Mouse (Mus musculus) cerebellum, adult 8-10 months (tissue): ENCODE results near the gene D5Ertd579e.

Source experiments
- DNase-seq: peaks from one replicate; pipeline ENCODE4 v3.0.0; 2022

D5Ertd579e gene

DNA sequence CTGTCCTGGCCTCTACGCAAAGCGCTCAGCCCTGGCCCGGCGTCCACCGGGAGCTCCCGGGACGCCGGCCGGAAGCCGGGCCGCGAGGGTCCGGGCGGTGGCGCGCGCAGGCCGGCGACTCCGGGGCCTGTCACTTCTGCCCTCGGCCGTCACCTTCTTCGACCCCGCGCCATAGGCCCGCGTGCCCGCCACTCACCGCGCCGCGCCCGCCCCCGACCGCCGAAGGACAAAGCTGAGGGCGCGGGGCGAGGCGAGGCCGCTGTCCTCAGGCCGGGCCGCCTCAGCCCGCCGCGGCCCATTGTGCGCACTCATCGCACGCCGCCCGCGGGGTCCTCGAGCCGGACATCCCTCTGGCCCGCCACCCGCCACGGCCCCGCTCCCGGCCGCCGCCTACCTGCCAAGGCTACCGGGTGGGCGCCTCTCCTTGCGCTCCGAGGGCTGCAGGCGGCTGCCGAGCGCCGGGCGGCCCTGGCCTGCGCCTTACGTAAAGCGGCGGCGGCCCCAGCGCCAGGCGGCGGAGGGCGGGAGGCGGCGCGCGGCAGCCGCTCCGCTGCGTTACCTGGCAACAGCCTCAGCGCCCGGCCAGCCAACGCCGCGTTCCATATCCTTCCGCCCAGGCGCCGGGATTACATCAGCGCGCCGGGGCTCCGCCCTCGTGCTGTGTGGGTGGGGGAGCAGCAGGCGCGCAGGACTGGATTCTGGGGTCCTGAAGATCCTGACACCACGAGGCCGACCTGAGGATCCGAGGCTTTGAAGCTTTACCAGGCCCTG lies at the start of gene D5Ertd579e:
TSS of gene D5Ertd579e (minus strand) at position 564 of the 771 bp plus-strand sequence.
- DNase-seq, result peak; percentile 95

DNA sequence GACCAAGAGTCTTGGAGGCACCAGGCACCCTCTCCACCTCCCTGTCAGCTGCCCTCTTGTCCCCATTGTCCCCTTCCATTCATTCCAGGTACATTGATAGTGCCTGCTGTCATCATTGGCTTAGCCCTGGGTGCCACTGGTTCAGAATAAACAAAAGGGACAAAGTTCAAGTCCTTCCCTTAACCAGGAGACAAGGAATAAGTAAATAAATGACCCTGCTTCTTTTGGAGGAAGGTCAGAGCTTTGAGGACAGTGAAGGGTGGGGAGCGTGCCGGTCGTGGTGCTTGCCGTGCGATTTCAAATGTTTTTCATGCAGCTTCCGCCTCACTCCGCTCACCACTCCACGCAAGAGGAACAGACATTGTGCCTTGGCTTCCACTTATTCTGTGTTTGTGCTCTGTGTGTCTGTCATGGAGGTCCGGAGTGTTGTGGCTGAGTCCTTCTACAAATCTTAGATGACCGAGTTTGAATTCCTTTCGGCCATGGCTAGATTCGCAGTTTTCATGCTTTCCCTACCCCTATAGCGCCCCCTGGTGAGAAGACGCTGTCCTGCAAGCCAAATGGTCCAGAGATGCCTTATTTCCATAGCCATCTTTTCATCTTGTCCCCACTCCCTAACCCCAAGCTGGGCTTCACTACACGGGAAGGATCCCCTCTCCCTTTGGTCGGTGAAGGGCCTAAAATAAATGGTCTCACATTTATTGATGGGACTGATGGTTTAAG lies 46.5 kb upstream of the D5Ertd579e start:
- DNase-seq, result peak; percentile 89

DNA sequence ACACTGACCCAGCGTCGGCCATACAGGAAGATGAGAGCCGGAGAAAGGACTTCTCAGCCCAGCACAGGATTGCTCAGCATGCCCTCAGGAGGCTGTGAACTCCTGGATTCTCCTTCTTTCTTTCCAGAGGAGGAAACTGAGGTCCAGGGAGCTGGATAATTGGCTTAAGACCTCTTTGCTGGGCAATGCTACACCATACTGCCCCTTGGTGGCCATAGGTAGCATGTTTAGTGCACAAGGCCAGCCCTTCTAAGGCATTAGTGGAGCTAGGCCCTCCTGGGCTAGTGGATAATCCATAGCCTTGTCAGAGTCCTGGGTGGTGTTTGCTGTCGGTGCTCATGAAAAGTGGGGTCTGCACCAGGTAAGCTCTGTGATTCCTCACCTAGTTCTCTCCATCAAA lies 44.0 kb upstream of the D5Ertd579e start:
- DNase-seq, result peak; percentile 68

DNA sequence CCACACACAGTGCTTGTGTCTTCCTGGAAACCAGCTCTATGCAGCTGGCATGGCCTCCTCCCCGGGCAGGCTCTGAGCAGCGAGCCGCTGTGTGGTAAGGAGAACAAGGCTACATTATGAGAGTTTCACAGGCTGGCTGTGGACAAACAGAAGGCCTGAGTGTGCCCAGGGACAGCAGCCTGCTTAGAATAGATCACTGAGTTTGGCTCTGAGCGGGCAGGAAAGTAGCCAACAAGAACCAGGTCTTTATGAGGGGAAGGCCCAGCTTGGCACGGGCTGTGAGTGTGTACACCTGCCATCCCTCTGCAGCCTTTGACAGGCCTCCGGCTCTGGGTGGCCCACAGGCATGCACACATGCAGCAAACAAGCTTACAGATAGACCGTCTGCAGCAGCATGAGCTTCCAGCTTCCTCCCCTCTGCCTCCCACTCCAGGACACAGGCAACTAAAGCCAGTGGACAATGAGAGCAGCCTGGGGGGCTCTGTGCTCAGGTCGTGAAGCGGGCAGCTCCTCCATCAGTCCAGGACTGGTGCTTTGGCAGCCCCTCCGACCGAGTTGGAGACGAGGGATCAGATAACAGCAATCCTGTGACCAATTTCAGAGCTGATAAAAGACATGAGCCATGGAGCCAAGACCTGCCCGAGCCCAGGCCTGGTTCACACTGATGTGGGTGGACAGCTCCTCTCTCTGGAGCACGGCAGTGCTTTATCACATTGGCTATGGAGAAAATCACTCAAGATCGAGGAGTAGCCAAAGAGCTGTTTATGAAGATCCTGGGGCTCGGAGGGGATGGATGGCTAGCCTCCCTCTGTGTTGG lies 43.2 kb upstream of the D5Ertd579e start:
- DNase-seq, result peak; percentile 88

DNA sequence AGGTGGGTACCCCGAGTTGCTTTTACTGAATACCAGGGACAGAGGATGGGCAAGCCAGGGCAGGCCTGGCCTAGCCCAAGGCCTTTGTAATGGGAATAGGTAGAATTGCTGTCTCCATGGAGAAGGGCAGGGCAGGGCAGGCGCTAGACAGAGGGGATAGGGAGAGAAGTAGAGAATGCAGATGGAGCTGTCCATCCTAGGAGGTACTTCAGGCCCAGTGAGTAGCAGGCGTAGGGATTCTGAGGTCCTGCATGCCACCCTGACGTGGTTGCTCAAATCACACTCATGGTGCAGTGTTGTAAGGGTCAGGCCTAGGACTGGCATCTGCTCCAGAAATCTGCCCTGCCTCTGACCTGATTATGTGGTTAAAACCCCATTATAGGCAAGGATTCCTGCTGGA lies 41.9 kb upstream of the D5Ertd579e start:
- DNase-seq, result no peak

DNA sequence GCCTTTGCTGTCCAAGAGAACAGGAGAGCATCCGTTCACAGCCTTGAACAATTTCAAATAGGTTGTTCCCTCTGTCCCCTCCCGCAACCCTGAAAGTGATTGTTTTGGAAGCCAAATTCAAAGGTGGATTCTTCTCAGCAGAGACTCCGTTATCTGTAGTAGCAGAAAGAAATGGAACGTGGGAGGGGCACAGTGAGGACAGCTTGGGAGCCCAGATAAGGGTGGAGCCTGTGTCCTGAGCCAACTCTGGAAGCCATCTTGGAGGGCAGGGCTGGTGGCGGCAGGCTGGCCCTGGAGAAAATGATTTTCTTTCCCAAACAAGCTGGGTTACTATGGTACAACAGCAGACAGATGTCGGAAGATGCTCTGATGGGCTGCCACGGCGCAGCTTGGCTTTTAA lies 40.2 kb upstream of the D5Ertd579e start:
- DNase-seq, result no peak

DNA sequence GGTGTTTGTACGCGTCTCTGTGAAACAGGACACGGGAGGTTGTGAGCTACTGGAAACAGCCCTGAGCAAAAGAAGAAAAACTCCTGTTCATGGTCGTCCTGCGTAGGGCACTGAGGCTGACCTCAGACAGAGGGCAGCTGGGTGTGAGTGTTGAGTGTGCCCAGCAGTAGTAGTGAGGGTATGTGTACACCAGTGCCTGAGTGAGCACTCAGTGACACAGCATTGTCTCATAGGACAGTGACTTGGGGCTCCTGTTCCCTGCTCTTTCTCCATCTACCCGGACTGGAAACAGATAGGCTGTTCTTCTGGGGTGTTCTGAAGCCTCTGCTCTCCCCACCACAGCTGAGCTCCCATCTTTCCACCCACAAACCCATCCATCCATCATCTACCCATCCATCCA lies 39.3 kb upstream of the D5Ertd579e start:
- no peak for DNase-seq

DNA sequence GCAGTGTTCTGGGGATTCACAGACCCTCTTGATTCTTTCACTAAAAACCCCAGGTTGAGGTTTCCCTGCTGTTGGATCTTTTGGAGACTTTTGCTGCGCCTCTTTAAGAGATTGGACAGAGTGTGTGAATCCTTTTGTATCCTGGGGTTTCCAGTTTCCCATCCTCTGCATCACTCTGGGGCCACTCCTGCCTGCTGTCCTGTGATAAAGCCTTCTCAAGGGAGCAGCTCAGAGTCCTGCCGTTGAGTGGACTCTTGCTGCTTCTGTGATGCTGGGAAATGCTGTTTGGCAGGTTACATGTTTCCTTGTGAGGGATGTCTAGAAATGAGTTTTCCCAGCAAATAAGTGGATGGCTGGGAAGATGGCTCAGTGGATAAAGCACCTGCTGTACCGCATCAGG lies 37.6 kb upstream of the D5Ertd579e start:
- DNase-seq, result no peak

DNA sequence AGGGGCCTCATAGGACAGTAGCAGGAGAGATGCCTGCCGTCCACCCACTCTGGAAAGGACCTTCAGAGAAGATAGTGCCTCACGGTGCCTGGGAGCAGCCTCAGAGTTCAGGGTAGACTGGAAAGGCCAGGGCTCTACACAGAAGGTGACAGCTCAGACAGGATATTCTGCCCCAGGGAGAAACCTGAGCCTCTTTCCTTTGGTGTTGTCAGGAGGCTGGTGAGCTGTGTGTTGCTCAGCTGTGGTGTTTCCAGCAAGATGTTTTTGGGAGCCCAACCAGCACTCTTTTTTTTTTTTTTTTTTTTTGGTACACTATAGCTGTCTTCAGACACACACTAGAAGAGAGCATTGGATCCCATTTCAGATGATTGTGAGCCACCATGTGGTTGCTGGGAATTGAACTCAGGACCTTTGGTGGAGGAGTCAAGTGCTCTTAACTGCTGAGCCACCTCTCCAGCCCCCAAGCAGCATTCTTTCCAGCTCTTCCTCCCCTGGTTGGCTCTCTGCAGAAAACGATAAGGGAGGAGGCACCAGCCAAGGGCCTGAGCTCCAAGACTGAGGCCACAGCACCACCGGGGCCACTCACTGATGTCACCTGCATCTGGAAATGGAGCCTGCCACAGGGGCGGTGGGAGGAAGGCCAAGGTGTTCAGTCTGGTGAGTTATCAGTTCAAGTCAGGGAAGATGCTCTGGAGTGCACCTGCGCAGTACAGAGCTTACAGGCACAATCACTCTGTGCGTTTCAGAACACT lies 36.3 kb upstream of the D5Ertd579e start:
- DNase-seq, result no peak

DNA sequence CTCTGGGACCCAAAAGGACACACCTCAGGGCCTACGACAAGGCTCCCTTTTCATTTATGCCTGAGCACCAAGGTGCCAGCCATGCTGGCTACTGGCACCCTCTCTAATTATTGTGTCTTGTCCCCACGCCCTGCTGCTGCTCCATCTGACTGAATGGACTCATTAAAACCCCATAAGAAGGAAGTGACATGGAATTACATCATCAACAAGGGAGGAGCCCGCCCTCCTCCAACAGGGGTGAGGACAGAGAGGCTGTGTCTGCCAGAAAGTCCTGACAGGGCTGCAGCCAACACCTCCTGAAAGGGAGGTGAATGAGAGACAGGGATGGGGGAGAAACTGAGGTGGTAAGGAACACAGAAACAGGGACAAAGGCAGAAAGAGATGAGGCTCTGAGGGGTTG lies 34.9 kb upstream of the D5Ertd579e start:
- no peak for DNase-seq

DNA sequence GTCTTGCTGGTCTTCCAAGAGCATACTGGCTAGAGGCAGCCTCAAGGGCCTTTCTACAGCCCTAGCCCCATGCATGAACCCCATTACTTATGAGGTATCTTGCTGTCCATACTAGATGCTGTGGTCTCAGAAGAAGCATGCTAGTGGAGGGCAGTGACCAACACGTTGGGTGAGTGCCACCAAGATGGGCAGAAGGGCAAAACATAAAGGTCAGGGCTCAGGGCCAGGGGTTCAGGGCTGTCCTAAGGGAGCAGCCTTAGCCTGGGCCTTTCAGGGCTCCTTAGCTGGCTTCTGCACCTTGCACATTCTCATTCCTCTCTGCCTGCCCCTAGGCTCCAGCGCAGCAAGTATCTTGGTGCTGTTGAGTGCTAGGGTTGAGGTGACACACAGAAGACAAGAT lies 34.1 kb upstream of the D5Ertd579e start:
- DNase-seq, result no peak

DNA sequence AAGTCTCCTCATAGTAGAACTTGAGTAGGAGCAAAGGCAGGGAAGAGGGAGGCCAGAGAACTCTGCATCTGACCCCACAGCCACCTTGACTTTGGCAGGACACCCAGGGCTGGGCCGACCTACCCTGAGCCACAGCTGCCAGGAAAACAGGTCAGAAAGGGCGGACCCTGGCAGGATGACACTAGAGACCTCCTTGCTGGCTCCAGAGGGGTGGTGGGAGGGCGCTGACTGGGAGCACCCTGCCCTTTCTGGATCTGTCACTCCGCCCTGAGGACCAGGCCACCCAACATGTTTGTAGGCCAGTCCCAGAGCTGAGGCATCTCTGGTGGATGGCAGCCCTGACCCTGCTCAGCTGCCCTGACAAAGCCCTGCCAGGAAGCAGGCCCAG lies 33.3 kb upstream of the D5Ertd579e start:
- no peak for DNase-seq

DNA sequence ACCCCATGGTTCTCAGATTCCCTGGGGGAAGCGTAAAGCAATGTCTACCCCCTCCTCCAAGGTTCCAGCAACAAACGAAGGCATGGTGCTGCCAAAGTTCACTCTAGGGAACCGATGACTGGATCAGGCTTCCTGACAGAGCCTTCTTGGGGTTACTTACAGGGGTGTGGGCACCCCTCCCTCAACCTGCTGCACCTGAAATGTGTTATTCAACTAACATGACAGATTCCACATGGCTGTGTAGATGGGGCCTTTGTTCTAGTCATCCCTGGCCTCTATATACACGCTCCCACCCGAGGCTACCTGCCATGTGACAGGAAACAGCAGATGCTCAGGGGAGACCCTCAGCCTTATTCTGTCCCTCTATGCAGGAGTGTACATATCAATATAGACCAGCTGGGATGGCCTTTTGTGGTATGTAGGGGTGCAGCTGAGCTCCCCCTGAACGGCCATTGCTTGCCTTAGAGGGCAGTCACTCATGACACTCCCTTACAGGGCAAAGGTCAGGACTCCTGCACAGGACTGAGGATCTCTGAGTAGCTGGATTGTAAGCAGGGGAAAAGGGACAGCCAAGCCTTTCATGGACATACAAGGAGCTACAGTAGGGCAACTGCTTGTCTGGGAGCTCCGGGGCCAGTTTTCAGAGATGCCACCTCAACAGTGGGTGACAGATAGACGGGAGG lies 32.7 kb upstream of the D5Ertd579e start:
- no peak for DNase-seq

DNA sequence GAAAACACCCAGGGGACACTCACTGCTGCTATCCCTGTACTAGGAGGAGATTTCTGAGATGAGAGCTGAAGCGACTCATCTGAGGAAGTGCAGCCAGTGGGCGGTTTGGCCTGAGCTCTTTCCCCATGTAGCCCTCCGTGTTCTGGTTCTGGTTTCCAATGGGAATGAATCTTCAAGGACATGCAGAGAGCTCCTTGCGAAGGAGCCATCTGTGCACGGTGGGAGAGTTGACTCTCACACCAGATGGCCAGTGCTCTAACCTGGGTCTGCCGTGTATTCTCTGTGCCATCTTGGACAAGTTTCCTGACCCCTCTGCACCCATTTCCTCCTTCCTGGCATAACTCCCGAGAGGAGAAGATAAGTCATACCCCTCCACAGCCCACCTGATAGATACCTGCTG lies 32.0 kb upstream of the D5Ertd579e start:
- DNase-seq, result peak; percentile 84

DNA sequence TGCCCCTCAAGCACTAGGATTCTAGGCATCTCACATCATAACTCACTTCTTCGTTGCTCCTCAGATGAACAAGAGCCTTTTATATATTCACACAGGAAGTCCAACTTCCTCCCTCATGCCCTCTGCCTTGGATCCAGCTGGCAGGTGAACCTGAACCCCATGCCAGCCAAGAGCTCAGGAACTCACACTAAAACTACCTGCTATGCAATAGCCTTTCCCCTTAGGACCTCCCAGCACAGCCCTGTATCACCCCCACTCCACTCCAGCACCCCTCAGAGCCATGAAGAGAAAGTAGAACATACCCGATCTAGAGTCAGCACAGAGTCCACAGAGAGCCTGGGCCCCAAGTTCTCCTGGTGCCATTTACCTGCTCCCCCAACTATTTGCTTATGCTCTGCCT lies 31.3 kb upstream of the D5Ertd579e start:
- DNase-seq, result peak; percentile 51

DNA sequence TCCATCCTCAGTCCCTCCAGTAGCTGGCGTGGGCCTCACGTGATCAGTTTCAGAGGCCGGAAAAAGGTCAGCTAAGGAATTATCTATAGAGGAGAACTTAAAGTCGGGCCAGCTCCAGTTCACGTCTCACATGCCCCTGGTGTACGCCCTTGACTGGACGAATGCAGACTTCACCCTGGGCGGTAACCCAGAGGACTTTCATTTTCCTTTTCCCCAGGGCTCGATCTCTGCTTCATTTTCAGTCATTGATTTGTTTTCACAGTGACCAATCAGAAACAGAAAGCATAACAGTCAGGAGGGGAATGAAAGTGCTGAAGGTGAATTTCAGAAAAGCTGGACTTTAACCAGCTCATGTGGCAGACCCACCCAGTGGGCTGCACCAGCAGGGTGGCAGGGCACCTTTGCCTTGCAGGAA lies 30.6 kb upstream of the D5Ertd579e start:
- no peak for DNase-seq

DNA sequence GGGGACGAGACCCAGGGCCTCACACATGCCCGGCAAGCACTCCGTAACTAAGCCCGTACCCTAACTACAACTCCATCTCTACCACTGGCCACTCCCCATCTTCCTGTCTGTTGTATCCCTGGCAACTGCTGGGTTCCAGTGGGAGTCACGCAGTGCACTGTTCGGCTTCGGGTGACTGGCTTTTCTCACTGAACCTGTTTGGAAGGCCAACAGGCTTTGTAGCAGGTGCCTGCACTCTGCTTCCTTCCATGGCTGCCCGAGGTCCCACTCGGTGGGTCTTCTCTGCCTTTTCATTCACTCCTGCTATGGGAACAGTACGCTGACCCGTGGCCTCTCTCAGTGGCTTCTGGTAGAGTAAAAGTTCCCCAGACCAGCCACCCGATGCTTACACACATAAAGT lies 30.0 kb upstream of the D5Ertd579e start:
- no peak for DNase-seq

DNA sequence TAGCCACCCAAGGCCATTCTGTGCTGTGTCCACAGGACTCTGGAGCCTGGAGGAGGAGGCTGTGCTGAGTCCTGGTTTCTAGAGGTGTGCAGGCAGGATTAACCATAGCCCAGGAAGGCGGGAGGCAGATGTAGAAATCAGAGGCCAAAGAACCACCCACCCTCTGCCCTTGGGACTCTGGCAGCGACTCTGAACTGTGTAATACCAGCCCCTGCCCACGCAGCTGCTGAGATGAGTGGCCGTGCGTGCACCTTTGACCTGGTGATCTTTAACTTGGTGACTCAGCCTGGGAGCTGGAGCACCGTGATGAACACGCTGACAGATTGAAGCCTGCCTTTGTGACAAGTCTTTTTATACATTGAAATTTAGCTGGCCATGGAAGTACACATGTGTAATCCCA lies 28.4 kb upstream of the D5Ertd579e start:
- DNase-seq, result no peak

DNA sequence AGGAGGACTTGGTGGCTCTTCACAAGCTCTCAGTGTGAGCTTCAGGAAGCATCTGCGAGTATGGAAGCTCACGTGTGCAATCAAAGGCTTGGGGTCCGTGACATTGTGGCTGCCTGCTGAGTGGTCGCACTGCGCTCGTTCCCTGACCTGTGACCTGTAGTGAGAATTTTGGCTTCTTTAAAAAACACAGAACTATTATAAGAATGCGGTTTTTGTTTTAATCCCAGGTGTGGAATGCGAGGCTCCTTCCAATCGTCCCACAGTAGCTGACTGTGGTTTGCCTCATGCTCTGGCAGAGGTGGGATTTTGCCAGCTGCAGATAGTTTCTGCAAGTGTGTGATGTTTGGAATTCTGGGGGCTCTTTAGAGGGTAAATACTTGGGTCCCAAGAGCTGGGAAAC lies 27.5 kb upstream of the D5Ertd579e start:
- no peak for DNase-seq

DNA sequence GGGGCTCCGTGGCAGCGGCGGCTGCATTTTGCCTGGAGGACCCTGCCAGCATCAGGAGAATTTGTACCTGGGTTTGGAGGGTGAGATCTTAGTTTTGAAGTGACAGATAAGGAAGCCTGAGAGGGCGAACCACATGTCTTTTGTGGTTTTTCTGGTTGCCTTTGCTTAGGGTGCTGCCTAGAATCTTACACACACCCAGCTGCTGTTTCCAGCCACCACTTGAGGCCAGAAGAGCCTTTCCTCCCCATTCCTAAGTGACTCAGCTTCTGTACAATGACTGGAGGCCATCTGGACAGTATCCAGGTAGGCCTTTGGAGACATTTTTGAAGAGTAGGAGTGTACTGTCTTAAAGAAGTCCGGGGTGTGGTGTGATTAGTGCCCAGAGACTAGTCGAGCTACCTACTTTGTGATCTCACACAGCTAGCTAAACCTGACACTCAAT lies 26.6 kb upstream of the D5Ertd579e start:
- no peak for DNase-seq

DNA sequence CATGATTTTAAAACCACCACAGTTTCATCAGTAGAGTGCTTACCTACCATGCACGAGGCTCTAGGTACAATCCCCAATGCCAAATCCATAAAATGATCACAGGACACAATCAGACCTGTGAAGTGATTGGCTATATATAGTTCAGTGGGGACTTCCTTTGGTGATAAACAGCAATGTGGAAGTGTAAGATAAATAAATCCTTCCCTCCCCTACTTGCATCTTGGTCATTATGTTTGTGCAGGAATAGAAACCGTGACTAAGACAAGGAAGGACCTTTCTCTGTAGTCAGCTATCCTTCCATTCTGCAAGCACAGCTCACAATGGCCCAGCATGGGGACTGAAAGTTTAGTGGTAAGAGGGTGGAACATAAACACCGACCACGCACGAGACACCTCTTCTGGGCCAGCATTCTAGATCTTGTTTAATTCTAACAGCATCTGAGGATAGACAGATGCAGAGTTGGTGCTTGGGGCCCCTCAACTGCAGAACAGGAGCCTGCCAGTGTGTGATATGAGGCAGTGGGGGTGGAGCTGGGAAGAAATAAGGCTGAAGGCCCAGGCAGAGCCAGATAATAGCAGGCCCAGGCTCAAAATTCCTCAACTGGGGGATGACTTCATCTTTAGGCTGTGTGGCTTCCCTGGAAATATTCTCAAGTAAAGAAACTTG lies 25.0 kb upstream of the D5Ertd579e start:
- DNase-seq, result no peak

DNA sequence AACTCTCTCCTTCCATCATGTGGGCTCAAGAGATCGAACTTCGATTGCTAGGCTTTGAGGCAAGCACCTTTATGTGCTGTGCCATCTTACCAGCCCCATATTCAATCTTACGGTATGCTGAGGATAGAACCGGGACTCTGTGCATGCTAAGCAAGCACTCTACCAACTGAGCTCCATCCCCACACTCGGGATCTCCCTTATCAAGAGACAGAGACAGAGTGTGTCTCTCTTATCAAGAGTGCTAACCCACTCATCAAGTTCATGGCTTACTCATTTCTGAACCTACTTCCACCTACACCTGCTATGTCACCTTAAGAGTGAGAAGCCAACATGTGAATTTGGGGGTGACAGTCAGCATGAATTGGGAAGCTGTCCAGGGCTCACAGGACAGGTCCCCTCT lies 24.4 kb upstream of the D5Ertd579e start:
- no peak for DNase-seq
